Mouse (Mus musculus) limb, embryonic 10.5 days (tissue): ENCODE data around the gene Dnajc5g. TPM values are rescaled to one million over a fixed set of nuclear protein-coding genes. Genes with fewer than 3 reads are reported as not detected.

Experiments used
- polyA plus RNA-seq: library from polyadenylated mRNA; unstranded; fragments of >200 nt; fragmentation: Nextera tagmentation; extraction: Ambion mirVana; gene quantifications from 2 replicates; pipeline ENCODE4 v1.2.1, GENCODE M21; 2016

Gene Dnajc5g
- polyA plus RNA-seq, 1 experiment from 2014 or later = not detected

Other genes starting within 250 kb of the Dnajc5g start
- 68.7 and 82.4 TPM in 2 replicates for gene Tmem214, start 238.3 kb upstream of the Dnajc5g start, polyA plus RNA-seq
- 20.4 and 29.9 TPM in 2 replicates for gene Agbl5, start 217.6 kb upstream of the Dnajc5g start, polyA plus RNA-seq
- gene Ost4, start 198.5 kb upstream of the Dnajc5g start, polyA plus RNA-seq = 403 and 414 TPM in 2 replicates
- 202 and 241 TPM in 2 replicates for gene Emilin1, start 192.9 kb upstream of the Dnajc5g start, polyA plus RNA-seq
- 7.1 and 7.8 TPM in 2 replicates for gene Khk, start 184.9 kb upstream of the Dnajc5g start, polyA plus RNA-seq
- 1.0 and 2.5 TPM in 2 replicates for gene Cgref1, start 160.7 kb upstream of the Dnajc5g start, polyA plus RNA-seq
- gene Preb, start 145.9 kb upstream of the Dnajc5g start, polyA plus RNA-seq = 139 and 142 TPM in 2 replicates
- not detected in 2 replicates for gene Tcf23, start 137.6 kb upstream of the Dnajc5g start, polyA plus RNA-seq
- gene Atraid, start 58.0 kb upstream of the Dnajc5g start, polyA plus RNA-seq = 51.8 and 69.7 TPM in 2 replicates
- 10.4 and 10.8 TPM in 2 replicates for gene Slc5a6, start 57.4 kb upstream of the Dnajc5g start, polyA plus RNA-seq
- 63.1 and 71.3 TPM in 2 replicates for gene Cad, start 51.5 kb upstream of the Dnajc5g start, polyA plus RNA-seq
- gene Slc30a3, start 2.0 kb downstream of the Dnajc5g start, polyA plus RNA-seq = 0.24 and 0.26 TPM in 2 replicates
- gene Trim54, start 10.4 kb downstream of the Dnajc5g start, polyA plus RNA-seq = 0.23 TPM in 1 of 2 replicates, not detected in the other
- gene Ucn, start 32.5 kb downstream of the Dnajc5g start, polyA plus RNA-seq = not detected in 2 replicates
- 54.2 and 66.0 TPM in 2 replicates for gene Mpv17, start 48.0 kb downstream of the Dnajc5g start, polyA plus RNA-seq
- gene Gm29609, start 73.6 kb downstream of the Dnajc5g start, polyA plus RNA-seq = 1.0 and 1.3 TPM in 2 replicates
- gene Gtf3c2, start 73.9 kb downstream of the Dnajc5g start, polyA plus RNA-seq = 120 and 136 TPM in 2 replicates
- 128 and 140 TPM in 2 replicates for gene Snx17, start 86.9 kb downstream of the Dnajc5g start, polyA plus RNA-seq
- gene Eif2b4, start 87.1 kb downstream of the Dnajc5g start, polyA plus RNA-seq = 85.7 and 89.6 TPM in 2 replicates
- 11.8 and 11.9 TPM in 2 replicates for gene Zfp513, start 96.0 kb downstream of the Dnajc5g start, polyA plus RNA-seq
- 189 and 210 TPM in 2 replicates for gene Ppm1g, start 114.4 kb downstream of the Dnajc5g start, polyA plus RNA-seq
- gene Nrbp1, start 134.6 kb downstream of the Dnajc5g start, polyA plus RNA-seq = 118 and 133 TPM in 2 replicates
- gene Gm9970, start 134.9 kb downstream of the Dnajc5g start, polyA plus RNA-seq = 0.40 and 0.48 TPM in 2 replicates
- 18.3 and 26.7 TPM in 2 replicates for gene Krtcap3, start 145.4 kb downstream of the Dnajc5g start, polyA plus RNA-seq
- 34.7 and 48.6 TPM in 2 replicates for gene Ift172, start 184.8 kb downstream of the Dnajc5g start, polyA plus RNA-seq
- gene Fndc4, start 189.8 kb downstream of the Dnajc5g start, polyA plus RNA-seq = 69.0 and 70.6 TPM in 2 replicates
- 0.31 TPM in 1 of 2 replicates, not detected in the other for gene Gckr, start 191.2 kb downstream of the Dnajc5g start, polyA plus RNA-seq